30 mouse cellular contexts compared by ENCODE assay signal in genomic region chr12:39709850-39710249, GRCm38 (mm10).
DNase-seq lines count a peak whose midpoint lies in the region; ATAC-seq and TF ChIP-seq lines count a peak whose summit lies in the region.
"Had no signal": no experiment of that assay in that cellular context is flagged by ENCODE, and none has a peak within 500 bp of the region (broad histone marks: within the 10 kb centered on the region; RNA-seq: fewer than 3 reads in every experiment).

No protein-coding gene starts in this region.

- no peak overlapping the region for H3K4me2 ChIP-seq in forebrain, embryonic 16.5 days (ENCODE audit: low read length)
- H3K4me2 ChIP-seq in forebrain, postnatal 0 days (ENCODE audit: low read depth), result no peak overlapping the region
- no peak overlapping the region for H3K4me2 ChIP-seq in limb, embryonic 15.5 days
- H3K4me2 ChIP-seq: hindbrain, embryonic 15.5 days; limb, embryonic 12.5 days; liver, embryonic 13.5 days; midbrain, embryonic 11.5 days; neural tube, embryonic 15.5 days; stomach, embryonic 15.5 days had no signal

- no peak for TF ChIP-seq POLR2A in brain, embryonic 14.5 days (IDR thresholded peaks at IDR 0.05; ENCODE audit: borderline replicate concordance, extremely low read depth, insufficient read depth, insufficient read length, poor library complexity, severe bottlenecking)

- peaks cover 6% of the 10 kb centered on the region; the same call in 1 of the 2 replicates for H3K4me1 ChIP-seq in forebrain, embryonic 16.5 days (replicated peaks; ENCODE audit: control insufficient read depth, insufficient read depth, low read length)
- H3K4me1 ChIP-seq in forebrain, postnatal 0 days (ENCODE audit: insufficient read depth), result 0 out of 2 replicates have a peak, but pooled peaks cover 7% of the 10 kb centered on the region
- H3K4me1 ChIP-seq in limb, embryonic 15.5 days, result no peaks in the 10 kb centered on the region
- H3K4me1 ChIP-seq: hindbrain, embryonic 15.5 days; limb, embryonic 12.5 days; liver, embryonic 13.5 days; neural tube, embryonic 15.5 days; stomach, embryonic 15.5 days had no signal

- no peaks in the 10 kb centered on the region for H3K36me3 ChIP-seq in forebrain, embryonic 16.5 days (ENCODE audit: control insufficient read depth, insufficient read depth)
- H3K36me3 ChIP-seq in forebrain, postnatal 0 days (ENCODE audit: insufficient read depth), result no peaks in the 10 kb centered on the region
- H3K36me3 ChIP-seq in limb, embryonic 15.5 days, result no peaks in the 10 kb centered on the region
- H3K36me3 ChIP-seq: G1E; heart, embryonic 10.5 days; hindbrain, embryonic 15.5 days; limb, embryonic 12.5 days; liver, embryonic 13.5 days; neural tube, embryonic 15.5 days; stomach, embryonic 15.5 days had no signal

- H3K9me3 ChIP-seq in forebrain, embryonic 16.5 days (ENCODE audit: control insufficient read depth, low read length), result no peaks in the 10 kb centered on the region
- H3K9me3 ChIP-seq in forebrain, postnatal 0 days (ENCODE audit: low read length), result no peaks in the 10 kb centered on the region
- H3K9me3 ChIP-seq in limb, embryonic 15.5 days, result no peaks in the 10 kb centered on the region
- H3K9me3 ChIP-seq: G1E; heart, embryonic 10.5 days; hindbrain, embryonic 15.5 days; limb, embryonic 12.5 days; liver, embryonic 13.5 days; neural tube, embryonic 15.5 days; stomach, embryonic 15.5 days had no signal

- H3K27me3 ChIP-seq in forebrain, embryonic 16.5 days (replicated peaks; ENCODE audit: control insufficient read depth, insufficient read depth, low read length), result no peaks in the 10 kb centered on the region
- no peaks in the 10 kb centered on the region for H3K27me3 ChIP-seq in forebrain, postnatal 0 days (ENCODE audit: insufficient read depth, low read length)
- no peaks in the 10 kb centered on the region for H3K27me3 ChIP-seq in limb, embryonic 15.5 days
- H3K27me3 ChIP-seq: CH12.LX; hindbrain, embryonic 15.5 days; limb, embryonic 12.5 days; liver, embryonic 13.5 days; neural tube, embryonic 15.5 days; stomach, embryonic 15.5 days had no signal

- no peak for DNase-seq in forebrain, postnatal 0 days
- DNase-seq in layer of hippocampus, postnatal 36 days, result peak; percentile 3 to 4
- no peak for DNase-seq in layer of hippocampus, adult 11-12 months (ENCODE audit: low spot score)
- DNase-seq in brain, embryonic 14.5 days (ENCODE audit: low read depth), result peak; percentile 37
- DNase-seq in heart, adult 11 months, result no peak
- DNase-seq: adrenal gland, adult 2 months; B cell, adult 2 months; cerebellum, adult 18-20 months; cerebellum, postnatal 14 days; gastrocnemius, adult 2 months; heart, postnatal 4 days; kidney, adult 2 months; liver, embryonic 13.5 days; lung, adult 2 months; lung, postnatal 14 days; right cerebral cortex, postnatal 4 days; thymus, adult 18-20 months; thymus, postnatal 36 days had no signal

- no peak overlapping the region for H3K4me3 ChIP-seq in forebrain, embryonic 16.5 days (replicated peaks; ENCODE audit: low read length)
- H3K4me3 ChIP-seq in forebrain, postnatal 0 days (ENCODE audit: low read depth, low read length), result no peak overlapping the region
- H3K4me3 ChIP-seq in limb, embryonic 15.5 days, result no peak overlapping the region
- H3K4me3 ChIP-seq: gastrocnemius, adult 2 months; heart, embryonic 10.5 days; hindbrain, embryonic 15.5 days; limb, embryonic 12.5 days; liver, embryonic 13.5 days; neural tube, embryonic 15.5 days; stomach, embryonic 15.5 days had no signal

- H3K27ac ChIP-seq in forebrain, embryonic 16.5 days (ENCODE audit: low read length), result no peak overlapping the region
- no peak overlapping the region for H3K27ac ChIP-seq in forebrain, postnatal 0 days (ENCODE audit: low read depth, low read length)
- H3K27ac ChIP-seq in limb, embryonic 15.5 days, result peak overlapping the region; percentile 33; the same call in 1 of the 2 replicates
- H3K27ac ChIP-seq: gastrocnemius, adult 2 months; heart, embryonic 10.5 days; hindbrain, embryonic 15.5 days; kidney, postnatal 0 days; limb, embryonic 12.5 days; liver, embryonic 13.5 days; neural tube, embryonic 15.5 days; stomach, embryonic 15.5 days had no signal

- TF ChIP-seq CTCF in forebrain, postnatal 0 days (IDR thresholded peaks at IDR 0.05; ENCODE audit: low read depth), result no peak
- no peak for TF ChIP-seq CTCF in brain, embryonic 14.5 days (IDR thresholded peaks at IDR 0.05; ENCODE audit: borderline replicate concordance, extremely low read depth, insufficient read depth, insufficient read length)

- H3K9ac ChIP-seq in forebrain, embryonic 16.5 days (replicated peaks; ENCODE audit: low read depth, low read length), result no peak overlapping the region
- no peak overlapping the region for H3K9ac ChIP-seq in forebrain, postnatal 0 days
- H3K9ac ChIP-seq in limb, embryonic 15.5 days, result no peak overlapping the region
- H3K9ac ChIP-seq: hindbrain, embryonic 15.5 days; limb, embryonic 12.5 days; liver, embryonic 13.5 days; neural tube, embryonic 15.5 days; stomach, embryonic 15.5 days had no signal

- 58% methylated on average over 5 of the region's 5 CpGs for WGBS in forebrain, embryonic 16.5 days
- 40% methylated on average over 5 of the region's 5 CpGs for WGBS in forebrain, postnatal 0 days
- WGBS in limb, embryonic 15.5 days, result 39% methylated on average over 5 of the region's 5 CpGs

- peak; percentile 75 for ATAC-seq in forebrain, embryonic 16.5 days
- no peak for ATAC-seq in forebrain, postnatal 0 days
- no peak for ATAC-seq in limb, embryonic 15.5 days (ENCODE audit: insufficient number of reproducible peaks, low FRiP score, low TSS enrichment, low read depth)
- ATAC-seq: Patski had no signal

Comparison
In these comparisons a context has a peak if more than half of its experiments do, and no peak if none do; other contexts are left out.
1. DNase-seq: peak in layer of hippocampus, postnatal 36 days (2 of 2) and brain, embryonic 14.5 days (single experiment); none in forebrain, postnatal 0 days (single experiment), layer of hippocampus, adult 11-12 months (single experiment) and heart, adult 11 months (single experiment).